Mouse (Mus musculus): ENCODE data around the gene Ipo13.

Gene Ipo13

DNA sequence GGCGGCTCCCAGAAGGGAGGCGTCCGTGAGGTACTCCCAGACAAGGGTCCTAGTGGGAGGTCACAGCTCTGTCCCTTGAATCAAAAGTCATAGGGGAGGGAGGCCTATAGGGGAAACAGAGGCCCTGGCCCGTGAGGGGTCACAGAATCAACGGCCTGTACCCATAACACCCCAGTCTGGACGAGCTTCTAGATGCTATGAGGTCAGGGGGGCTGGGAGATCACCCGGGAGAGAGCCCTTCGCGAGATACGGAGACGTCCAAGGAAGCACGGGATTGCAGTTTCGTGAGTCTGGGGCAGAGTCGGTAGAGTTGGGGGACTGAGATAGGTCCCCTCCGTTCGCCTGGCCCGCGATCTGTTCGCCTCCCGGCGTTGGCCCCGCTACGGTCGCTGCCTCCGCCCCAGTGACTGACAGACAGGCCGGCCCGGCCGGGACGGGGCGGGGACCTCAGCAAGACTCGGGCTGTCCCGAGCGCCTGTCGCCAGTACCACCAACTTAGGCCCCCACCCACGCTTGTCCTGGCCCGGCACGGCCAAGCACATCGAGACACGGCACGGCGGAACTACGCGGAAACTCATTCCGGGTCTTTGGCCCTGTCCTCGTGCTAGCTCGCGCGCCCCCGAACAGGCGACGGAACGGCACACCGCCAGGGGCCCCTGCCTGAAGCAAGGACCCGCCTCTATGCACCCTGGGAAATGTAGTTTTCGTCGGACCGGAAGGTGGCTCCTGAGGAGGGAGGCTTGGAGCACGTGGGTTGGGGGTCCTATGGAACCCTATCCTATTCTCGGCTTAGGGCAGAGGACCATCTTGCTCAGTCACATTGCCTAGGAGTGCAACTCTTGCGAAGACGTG lies at the start of gene Ipo13:
Ipo13 (minus strand) TSS at position 409 of the 852 bp plus-strand sequence.
- peak; percentile 94 for DNase-seq (ENCODE audit: low read depth, low spot score)

DNA sequence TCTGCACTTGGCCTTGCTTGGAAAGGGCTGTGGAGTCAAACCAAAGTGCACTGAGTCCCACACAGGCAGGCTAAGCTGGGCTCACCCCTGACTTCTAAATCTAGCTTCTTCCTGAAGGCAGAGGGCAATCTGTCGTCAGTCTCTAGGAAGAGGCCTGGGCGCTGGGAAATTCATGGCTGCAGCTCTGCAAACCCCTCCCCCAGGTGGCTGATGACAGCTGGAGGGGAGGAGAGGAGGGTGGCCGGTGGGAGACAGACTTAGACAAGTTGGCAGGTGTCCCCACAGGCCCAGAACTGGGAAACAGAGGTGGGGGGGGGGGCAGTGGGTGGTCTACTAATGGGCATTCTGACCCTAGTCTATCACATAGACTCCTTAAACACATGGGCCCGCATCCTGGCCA lies 42.7 kb upstream of the Ipo13 start:
- no peak for DNase-seq (ENCODE audit: low read depth, low spot score)

DNA sequence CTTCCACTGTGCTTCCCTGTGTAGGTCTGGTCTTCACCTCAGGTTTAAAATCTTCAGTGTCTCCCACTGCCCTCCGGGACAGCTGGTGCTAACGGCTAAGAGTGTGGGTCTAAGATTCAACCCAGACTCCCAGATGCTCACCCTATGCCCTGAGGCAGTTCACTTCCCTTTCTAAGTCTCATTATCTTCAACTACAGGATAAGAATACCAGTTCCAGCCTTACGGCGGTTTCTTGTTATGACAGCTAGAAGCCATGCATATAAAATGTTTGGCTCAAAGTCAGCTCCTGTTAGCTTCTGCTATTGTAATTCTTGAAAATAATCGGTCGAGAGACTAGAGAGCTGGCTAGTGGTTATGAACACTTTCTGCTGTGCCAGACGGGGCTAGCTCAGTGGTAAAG lies 32.7 kb upstream of the Ipo13 start:
- no peak for DNase-seq (ENCODE audit: low read depth, low spot score)

DNA sequence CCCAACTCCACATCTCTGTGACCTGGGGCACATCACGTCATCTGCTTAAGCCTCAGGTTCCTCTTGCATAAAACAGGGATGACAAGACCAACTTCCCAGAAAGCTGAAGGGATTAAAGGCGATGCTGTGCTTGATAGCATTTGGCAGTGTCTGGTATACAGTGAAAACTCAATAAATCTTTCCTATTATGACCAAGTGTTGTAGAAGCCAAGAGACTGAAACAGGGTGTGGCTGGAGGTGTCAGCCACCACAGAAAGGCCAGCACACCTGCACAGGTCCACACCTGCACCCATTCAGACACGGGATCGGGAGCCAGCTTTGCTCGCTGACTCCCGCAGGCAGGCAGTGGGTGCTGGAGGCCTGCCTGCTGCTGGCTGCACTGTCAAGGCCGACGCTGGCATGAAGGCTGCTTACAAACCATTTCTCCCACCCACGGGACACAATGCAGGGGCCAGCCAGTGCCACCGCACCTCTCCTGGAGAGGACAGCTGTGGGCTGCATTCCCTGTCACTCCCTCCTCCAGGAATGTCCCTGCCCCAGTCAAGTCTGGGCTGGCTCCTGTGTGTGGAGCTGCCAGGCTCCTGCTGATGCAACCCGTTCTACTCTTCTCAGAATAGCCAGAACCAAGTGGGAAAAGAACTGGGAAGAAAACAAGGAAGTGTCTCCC lies 32.0 kb upstream of the Ipo13 start:
- no peak for DNase-seq (ENCODE audit: low read depth, low spot score)

DNA sequence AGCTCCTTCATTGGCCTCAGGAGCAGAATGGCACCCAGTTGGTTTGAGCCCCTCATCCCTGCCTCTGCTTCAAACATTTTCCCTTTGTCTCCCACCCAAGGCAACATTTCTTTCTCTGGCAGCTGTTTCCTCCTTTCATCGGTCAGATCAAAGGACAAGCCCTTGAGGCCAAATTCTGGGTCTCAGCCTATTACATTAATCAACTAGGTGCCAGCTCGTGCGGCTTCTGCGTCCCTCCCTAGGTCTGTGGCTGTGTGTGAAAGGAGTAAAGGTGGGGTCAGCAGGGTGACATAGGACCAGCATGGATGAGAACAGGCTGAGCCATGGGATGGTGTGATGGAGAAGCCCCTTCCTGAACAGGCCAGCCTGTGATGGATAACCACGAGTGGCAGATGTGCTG lies 28.5 kb upstream of the Ipo13 start:
- DNase-seq (ENCODE audit: low read depth, low spot score), result peak; percentile 57

DNA sequence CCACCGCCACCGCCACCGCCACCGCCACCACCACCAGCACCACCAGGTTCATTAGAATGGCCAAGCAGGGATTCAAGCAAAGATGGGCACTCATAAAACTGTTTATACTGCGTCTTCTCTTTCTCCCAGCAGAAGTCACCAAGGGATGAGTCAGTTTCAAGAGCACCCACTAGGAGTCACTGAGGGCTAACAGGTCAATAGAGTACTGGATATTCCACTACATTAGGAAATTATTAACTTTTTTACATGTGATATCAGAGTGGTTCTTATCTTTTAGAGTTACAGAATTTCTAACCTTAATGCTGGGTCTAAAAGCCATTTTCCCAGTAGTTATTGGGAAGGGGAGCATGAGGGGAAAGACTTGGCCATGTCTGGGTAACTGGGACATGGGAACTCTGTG lies 22.2 kb upstream of the Ipo13 start:
- no peak for DNase-seq (ENCODE audit: low read depth, low spot score)

DNA sequence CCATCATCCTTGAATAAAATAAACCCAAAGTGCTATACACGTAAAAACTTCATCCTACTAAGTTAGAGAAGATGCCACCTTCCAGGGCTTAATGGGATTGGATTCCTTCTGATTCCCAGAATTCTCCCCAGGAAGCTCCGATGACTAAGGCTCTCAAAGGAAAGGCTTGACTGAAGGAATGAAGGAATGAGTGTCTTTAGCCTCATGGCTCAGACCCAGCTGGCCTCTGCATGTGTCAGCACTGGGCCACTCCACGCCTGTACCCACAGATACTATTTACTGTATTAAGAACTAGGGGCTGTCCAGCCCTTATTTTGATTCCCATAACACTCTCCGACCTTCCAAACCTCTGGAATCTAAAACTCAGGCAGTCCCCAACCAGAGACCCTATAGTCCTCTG lies 19.3 kb upstream of the Ipo13 start:
- no peak for DNase-seq (ENCODE audit: low read depth, low spot score)

DNA sequence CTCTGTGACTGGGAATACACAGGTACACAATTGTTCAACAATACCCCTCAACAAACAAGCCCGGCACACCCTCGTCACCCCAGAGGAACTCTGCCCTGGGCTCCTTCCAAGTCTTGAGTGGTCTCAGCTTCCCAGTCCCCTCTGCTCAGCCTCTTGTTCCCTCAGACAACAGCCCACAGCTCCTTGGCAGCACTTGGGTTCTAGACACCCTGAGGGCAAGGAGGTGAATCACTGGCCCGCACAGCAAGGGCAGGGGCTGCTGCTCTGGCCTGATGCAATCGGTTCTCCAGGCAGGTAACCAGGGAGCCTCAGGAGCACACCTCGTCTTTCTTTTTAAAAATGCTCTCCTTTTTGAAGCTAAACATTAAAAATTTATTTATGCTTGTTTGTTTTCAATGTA lies 18.4 kb upstream of the Ipo13 start:
- DNase-seq (ENCODE audit: low read depth, low spot score), result no peak

DNA sequence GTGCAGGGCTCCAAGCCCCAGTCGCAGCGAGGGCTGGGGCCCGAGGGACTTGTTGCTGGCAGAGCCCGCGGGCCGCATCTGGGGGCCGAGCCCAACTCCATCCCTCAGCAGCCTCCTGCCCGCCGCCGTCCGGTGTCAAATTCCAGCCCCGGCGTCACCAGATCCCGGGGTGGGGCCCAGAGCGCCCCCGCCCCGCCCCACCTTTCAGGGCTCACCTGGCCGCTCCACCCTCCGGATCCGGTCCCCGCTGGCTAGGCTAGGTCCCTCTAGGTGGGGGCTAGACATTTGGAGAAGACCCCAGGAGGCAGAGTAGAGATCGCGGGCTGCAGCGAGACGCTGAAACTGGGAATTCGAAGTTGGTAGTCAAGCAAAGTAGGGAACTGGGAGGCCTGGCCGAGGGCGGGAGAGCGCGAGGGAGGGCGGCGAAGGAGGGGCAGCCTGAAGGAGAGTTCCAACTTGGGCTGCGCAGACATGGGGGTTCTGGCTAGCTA lies 14.6 kb upstream of the Ipo13 start, which contains the start of gene Artn:
Artn (minus strand) TSS at position 373 of the 491 bp plus-strand sequence.
- peak; percentile 45 for DNase-seq (ENCODE audit: low read depth, low spot score)

DNA sequence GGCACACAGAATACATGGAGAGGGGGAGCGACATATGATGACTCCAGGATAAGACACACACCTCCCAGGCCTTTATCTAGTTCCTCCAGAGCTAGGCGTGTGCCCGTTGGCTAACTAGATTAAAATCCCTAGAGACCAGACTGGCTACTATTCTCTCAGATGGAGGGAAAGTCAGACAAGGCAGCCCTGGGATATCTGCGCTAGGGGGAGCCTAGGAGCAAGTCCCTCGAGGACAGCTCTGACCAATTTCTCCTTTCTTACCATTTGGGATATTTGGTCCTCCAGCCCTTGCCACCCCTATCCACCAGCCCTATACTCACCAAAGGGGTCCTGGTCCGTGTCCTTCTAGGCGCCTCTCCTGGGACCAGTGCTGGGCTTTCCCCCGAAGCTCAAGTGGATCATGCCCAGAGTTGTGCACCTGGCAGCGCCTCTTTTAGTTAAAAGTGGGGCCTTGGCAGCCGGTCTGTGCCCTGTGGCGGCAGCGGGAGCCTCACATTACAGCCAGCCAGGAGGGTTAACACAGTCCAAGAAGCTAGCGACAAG lies 14.0 kb upstream of the Ipo13 start:
- peak; percentile 67 for DNase-seq (ENCODE audit: low read depth, low spot score)

DNA sequence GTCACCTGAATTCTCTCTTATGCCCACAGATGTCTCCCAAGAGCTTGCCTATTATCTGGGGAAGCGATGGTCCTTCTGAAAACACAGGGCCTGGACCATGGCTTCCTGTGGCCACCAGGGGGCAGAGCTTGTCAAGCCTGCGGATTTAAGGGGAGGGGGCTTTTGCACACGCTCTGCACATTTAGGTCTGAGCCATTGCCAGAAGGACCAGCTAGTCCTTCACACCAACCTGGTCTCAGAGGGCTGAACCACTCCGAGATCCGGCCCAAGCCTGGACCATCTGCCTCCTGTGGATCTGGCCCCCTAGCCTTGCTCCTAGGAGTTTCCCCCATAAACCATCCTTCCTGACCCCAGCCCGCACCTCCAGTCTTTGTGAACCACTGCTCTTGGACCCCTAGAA lies 13.4 kb upstream of the Ipo13 start:
- DNase-seq (ENCODE audit: low read depth, low spot score), result peak; percentile 82

DNA sequence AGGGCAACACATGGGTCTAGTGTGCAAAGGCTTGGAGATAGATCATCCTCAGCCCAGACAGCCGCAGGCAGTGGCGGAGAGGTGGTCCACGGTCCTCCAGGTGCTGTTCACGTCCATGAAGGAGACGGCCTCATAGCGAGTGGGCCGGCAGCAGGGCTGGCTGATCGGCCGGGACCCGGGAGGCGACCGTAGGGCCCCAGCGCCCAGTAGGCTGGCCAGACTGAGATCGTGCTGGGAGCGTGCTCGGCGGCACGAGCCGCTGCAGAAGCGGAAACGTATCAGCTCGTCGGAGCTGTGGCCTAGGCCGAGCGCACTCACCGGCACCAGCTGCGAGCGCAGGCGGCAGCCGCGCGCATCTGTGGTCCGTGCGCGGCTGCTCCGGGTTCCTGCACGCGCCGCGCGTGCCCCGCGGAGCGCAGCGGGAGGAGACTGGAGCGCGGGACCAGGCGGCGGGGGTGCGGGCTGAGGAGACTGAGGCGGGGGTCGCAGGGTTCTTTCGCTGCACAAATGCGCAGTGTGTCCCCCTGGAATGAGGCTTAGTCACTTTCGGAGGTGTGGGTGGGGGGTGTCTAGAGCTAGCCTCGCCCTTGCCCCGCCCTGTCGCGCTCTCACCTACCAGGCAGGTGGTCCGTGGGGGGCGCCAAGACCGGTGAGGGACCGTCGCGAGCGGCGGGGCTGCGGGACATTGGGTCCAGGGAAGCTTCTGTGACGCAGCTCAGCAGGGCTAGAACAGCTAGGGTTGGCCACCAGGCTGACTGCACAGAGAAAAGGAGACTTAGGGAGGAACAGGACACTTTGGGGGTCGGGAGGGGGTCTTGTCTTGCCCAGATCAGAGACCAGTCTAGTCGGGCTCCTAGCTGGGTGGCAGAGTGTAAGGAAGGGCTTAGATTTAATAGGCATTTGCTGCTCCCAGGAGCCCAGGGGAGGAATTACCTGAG lies 12.0 kb upstream of the Ipo13 start:
- DNase-seq (ENCODE audit: low read depth, low spot score), result peak; percentile 53

DNA sequence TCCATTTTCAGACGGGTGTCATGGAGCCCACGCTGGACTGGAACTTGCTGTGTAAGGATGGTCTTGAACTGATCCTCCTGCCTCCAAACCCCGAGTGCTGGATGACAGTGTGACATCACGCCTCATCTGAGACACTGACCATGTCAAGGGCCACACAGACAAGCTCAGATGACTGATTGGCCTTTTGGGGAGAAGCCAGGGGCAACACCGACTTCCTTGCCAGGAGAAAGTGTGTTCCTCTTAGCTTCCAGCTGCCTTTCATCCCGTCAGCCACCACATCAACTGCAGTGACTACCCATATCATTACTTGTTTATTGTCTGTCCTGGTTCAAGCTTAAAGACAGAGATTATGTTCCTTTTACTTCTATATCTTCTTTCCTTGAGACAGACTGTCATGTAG lies 10.1 kb upstream of the Ipo13 start:
- DNase-seq (ENCODE audit: low read depth, low spot score), result no peak

DNA sequence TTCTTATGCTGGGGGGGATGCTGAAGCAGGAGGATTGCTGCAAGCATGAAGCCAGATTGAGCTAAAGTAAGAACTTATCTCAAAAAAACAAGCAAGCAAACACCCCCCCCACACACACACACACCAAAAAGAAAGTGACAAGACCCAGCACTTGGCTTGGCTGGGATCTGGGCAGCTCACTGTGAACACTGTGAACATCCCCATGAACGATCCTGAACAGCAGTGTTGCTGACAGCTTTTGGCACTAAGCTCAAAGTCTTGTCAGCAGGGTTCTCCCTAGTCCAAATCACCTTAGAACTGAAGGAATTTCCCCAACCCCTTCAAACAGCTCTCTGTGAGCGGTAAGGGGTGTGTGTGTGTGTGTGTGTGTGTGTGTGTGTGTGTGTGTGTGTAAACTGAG lies 8.7 kb upstream of the Ipo13 start:
- DNase-seq (ENCODE audit: low read depth, low spot score), result no peak

DNA sequence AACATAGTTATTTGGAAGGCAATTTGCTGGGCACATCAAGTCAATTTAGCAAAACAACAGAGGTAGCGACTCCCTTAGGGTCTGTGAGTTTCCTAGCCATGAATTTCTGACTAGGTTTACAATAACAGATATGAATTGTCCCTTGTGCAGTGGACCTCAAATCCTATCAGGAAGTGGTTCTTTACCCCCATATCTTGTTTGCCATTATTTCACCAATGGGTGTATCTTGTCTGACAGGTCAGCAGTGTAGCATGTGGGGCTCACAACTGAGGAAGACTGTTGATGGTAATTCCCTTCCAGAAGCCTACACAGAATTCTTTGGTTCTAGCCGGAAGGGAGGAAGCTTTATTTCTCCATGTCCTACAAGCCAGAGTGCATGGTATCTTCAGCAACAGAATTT lies 6.6 kb upstream of the Ipo13 start:
- DNase-seq (ENCODE audit: low read depth, low spot score), result no peak

DNA sequence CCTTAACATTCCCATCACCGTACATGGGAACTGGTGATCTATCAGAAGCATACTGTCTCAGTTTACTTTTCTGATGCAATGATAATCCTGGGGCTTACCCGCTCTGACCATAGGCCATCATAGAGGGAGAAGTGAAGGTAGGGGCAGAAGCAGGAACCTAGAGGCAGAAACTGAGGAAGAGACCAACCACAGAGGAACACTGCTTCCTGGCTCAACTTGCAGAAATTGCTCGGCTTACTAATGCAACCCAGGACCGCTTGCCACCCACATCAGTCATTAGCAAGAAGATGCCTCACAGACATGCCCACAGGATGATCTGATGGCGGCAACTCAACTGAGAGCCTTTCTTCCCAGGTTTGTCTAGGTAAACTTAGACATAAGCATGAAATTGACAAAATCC lies 4.0 kb upstream of the Ipo13 start:
- no peak for DNase-seq (ENCODE audit: low read depth, low spot score)

DNA sequence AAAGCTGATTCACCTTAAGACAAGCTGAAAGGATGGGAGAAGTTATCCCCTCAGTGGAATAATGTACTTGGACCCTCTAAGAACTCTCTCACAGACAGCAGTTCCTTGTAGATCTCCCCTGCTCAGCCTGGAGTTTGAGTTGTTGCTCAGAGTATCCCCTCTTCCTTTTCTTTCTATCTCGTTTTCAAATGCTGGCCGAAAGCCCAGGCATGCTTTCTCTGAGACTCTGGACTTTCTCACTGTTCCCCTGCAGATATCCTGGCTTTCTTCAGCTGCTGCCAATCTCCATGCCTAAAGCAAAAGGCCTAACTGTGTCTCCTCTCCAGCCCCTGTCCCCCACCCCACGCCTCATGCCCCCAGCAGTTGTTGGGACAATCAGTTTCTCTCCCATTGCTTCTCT lies 3.5 kb upstream of the Ipo13 start:
- DNase-seq (ENCODE audit: low read depth, low spot score), result no peak

DNA sequence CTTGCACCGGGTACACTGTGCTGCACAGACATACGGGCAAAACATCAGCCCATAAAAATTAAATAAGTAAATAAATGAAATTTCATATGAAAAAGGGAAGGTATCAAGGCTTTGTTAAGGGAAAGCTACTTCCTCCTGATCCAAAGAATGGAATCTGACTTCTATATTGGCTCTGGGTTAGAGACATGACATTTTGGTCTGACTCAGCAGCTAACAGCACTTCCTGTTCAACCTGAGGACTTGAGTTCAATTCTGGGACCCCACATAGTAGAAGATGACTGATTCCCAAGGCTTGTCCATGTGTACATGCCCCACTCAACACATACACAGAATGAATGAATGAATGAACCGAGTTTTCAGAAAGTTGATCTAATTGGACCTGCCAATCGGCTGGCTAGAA lies 3.0 kb upstream of the Ipo13 start:
- no peak for DNase-seq (ENCODE audit: low read depth, low spot score)

DNA sequence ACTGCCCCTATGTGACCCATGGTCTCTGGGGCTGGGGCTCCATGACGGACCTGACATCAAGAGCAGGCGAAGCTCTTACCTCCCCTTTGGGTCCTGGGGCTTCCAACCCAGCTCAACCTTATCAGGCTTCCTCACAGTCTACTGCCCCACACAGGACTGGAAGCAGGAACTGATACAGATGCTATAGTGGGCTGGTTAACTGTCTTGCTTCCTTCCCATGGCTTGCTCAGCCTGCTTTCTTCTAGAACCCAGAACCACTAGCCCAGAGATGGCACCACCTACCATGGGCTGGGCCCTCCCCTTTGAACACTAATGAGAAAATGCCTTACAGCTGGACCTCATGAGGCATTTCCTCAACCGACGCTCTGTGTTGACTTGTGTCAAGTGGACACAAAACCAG lies 2.6 kb upstream of the Ipo13 start:
- no peak for DNase-seq (ENCODE audit: low read depth, low spot score)

DNA sequence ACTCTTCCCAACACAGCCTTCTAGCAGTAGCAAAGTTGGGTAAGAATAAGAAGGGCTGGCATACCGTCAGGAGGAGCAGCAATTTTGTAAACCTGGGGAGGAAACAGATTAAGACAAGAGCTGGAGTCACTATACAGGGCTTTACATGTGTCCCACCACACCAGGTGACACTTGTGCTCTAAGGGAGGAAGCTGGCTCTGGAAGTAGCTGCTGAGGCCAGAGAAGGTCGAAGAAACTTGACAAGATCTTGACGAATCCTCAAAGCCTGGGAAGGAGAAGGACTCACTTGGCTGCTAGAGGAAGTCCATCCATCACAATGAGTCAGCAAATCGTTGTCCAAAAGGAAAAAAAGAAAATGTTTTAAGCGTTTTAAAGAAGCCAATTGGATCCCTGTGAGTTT lies 1.6 kb upstream of the Ipo13 start:
- DNase-seq (ENCODE audit: low read depth, low spot score), result no peak

DNA sequence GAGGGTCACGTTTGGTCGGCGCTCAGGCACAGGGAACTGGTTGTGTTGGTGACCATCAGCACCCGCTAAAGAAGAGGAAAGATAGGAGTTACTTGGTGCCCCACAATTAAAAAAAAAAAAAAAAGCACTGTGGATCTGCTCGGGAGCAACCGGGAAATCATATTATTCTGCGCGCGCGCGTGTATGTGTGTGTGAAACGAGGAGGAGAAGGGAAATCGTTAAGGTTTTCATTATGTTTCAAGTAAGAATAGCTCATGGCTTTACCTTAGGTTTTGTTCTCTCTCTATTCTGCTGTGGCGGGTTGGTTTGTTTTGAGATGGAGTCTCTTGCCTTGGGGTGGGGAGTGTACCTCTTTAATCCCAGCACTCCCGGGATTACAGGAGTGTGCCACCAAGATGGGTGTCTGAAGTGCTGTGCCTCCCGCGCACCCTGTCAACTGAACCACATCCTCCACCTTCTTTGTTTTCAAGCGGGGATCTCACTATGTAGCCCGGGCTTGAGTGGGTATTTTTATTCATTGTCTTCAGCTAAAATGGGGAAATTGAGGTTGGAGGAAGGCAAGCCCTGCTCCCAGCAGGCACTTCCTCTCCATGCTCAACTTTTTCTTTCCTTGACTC lies 798 bp upstream of the Ipo13 start:
- no peak for DNase-seq (ENCODE audit: low read depth, low spot score)

All from forelimb bud, embryonic 11.5 days (tissue).